Mouse (Mus musculus) testis, adult 2 months (tissue): Measurements from ENCODE around the gene Cmtm6. TPM values are rescaled to one million over a fixed set of nuclear protein-coding genes. Genes with fewer than 3 reads are reported as not detected.

Experiments used
- H3K27ac ChIP-seq: fragments of 200-500 bp; 2 replicates; pipeline ENCODE4 v1.5.1; 2012; ENCODE audit warnings: low read depth, low read length; ENCODE audit not compliant: control insufficient read depth, insufficient read depth
- H3K27me3 ChIP-seq: fragments of 200-500 bp; 2 replicates; pipeline ENCODE4 v1.6.1; 2012; ENCODE audit warnings: mild to moderate bottlenecking, low read length, moderate library complexity; ENCODE audit not compliant: control insufficient read depth, insufficient read depth
- H3K36me3 ChIP-seq: fragments of 200-500 bp; 2 replicates; pipeline ENCODE4 v1.6.1; 2012; ENCODE audit warnings: mild to moderate bottlenecking, low read length; ENCODE audit not compliant: control insufficient read depth, insufficient read depth
- H3K4me1 ChIP-seq: fragments of 200-500 bp; 2 replicates; pipeline ENCODE4 v1.6.1; 2012; ENCODE audit warnings: low read length; ENCODE audit not compliant: control insufficient read depth, insufficient read depth
- H3K4me3 ChIP-seq: fragments of 200-500 bp; 2 replicates; pipeline ENCODE4 v1.5.1; 2012; ENCODE audit warnings: low read depth, mild to moderate bottlenecking, low read length, moderate library complexity, mixed read lengths; ENCODE audit not compliant: control insufficient read depth
- CTCF ChIP-seq: fragments of 200-500 bp; IDR thresholded peaks from 2 replicates; pipeline ENCODE4 v1.5.1; 2012; ENCODE audit warnings: low read depth, mild to moderate bottlenecking, inconsistent platforms, low read length, moderate library complexity; ENCODE audit not compliant: control insufficient read depth, insufficient read depth, insufficient replicate concordance
- POLR2A ChIP-seq: fragments of 200-500 bp; IDR thresholded peaks from 2 replicates; pipeline ENCODE4 v1.6.1; 2012; ENCODE audit warnings: low read depth, mild to moderate bottlenecking, inconsistent platforms, low read length, moderate library complexity; ENCODE audit not compliant: control insufficient read depth
- polyA plus RNA-seq: library from polyadenylated mRNA; depleted of rRNA; stranded (reverse); fragments of >200 nt; gene quantifications from 2 replicates; pipeline ENCODE4 v1.2.3, GENCODE M21; 2012; rRNA removed

The Cmtm6 gene
- polyA plus RNA-seq, 1 experiment, result 25.9 TPM

DNA sequence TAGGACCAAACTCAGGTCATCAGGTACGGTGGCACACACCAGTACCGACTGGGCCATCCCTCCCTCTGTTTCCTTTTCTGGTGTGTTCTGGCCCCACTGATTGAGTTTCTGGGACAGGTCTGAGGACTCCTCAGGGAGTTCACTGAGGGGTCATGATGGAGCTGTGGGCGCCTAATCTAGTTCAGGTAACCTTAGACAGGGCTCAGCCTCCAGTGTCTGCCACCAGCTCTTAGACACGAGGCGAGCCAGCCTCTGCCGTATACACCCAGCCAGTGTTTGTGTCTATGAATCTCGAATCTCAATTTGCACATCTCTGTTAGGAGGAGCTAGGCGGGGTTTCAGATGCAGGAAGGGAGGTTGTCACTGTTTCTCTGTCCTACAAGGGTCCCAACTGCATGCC is 59.1 kb downstream of the Cmtm6 start:
- no peaks in the 10 kb centered on the region for H3K27me3 ChIP-seq
- no peak for TF ChIP-seq POLR2A
- TF ChIP-seq CTCF, result no peak
- H3K36me3 ChIP-seq, result no peaks in the 10 kb centered on the region

DNA sequence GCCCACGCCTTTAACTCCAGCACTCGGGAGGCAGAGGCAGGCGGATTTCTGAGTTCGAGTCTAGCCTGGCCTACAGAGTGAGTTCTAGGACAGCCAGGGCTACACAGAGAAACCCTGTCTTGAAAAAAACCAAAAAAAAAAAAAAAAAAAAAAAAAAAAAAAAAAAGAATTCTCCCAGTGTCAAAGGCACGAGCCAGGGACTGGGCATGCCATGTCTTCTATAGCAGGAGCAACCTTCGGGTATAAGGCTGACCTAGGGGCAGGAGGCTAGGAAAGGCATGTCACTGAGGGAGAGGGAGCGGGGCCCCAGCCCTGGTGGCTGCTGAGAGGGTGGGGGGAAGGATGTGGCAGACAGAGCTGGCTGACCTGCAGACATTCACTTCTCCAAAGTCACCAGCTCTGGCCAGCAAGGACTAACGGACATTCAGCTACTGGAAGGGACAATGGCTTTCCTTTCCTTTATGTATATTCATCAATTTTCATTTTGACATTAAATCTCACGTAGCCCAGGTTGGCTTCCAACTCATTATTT is 62.9 kb downstream of the Cmtm6 start:
- Histone ChIP-seq H3K4me1 (no peaks in the 10 kb centered on the region), H3K27me3 (no peaks in the 10 kb centered on the region), H3K4me3 (no peak overlapping the region), H3K27ac (no peak overlapping the region), H3K36me3 (no peaks in the 10 kb centered on the region)
- TF ChIP-seq CTCF (no peak), POLR2A (no peak)

More for the DNA sequence above, 59.1 kb downstream of the Cmtm6 start:
- Histone ChIP-seq H3K4me3 (no peak overlapping the region), H3K4me1 (0 out of 2 replicates have a peak, but pooled peaks cover 2% of the 10 kb centered on the region), H3K27ac (no peak overlapping the region)

DNA sequence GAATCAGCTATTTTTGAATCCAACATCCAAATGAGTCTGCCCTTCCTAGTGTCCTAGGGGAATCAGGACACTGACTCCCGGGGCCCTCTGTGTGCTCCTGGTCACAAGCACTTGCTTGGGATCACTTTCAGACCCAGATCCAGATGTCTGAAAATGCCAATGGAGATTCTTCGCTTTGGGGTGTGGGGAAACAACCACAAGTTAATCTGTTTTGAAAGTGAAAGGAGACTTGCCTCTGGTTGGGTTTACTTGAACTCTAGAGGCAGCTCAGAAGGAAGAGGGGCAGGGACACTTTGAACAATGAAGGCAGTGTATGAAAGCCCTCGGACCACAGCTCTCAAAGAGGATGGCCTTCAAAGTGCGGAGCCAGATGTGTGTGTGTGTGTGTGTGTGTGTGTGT is 63.6 kb downstream of the Cmtm6 start:
- Histone ChIP-seq H3K4me1 (no peaks in the 10 kb centered on the region), H3K4me3 (no peak overlapping the region), H3K36me3 (no peaks in the 10 kb centered on the region), H3K27me3 (no peaks in the 10 kb centered on the region), H3K27ac (no peak overlapping the region)
- no peak for TF ChIP-seq CTCF
- TF ChIP-seq POLR2A, result no peak

DNA sequence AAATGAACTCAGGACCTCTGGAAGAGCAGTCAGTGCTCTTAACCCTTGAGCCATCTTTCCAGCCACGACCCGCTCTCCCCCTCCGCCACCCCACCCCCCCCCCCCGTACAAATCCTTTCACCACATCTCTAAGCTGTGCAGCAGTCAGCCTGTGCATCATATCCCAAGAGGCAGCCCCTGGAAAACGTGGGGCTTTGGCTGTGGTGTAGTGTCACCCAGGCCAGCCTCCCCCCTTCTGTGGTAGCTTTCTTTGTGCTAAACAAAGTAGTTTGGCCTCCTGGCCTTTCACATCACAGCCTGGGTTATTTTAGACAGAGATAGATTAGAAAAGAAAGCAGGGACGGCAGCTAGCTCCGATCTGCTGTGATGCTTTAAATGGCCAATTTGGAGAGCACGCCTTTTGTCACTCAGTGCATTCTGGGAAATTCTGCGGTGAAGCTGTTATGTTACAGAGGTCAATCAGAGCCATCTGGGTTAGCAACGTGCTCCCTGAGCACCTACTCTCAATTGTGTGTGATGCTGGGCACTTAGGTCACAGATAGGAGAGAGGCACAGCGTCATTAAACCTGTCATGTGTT is 65.6 kb downstream of the Cmtm6 start:
- Histone ChIP-seq H3K27me3 (no peaks in the 10 kb centered on the region), H3K36me3 (no peaks in the 10 kb centered on the region), H3K4me1 (no peaks in the 10 kb centered on the region), H3K27ac (no peak overlapping the region), H3K4me3 (no peak overlapping the region)
- TF ChIP-seq POLR2A, result no peak
- no peak for TF ChIP-seq CTCF

DNA sequence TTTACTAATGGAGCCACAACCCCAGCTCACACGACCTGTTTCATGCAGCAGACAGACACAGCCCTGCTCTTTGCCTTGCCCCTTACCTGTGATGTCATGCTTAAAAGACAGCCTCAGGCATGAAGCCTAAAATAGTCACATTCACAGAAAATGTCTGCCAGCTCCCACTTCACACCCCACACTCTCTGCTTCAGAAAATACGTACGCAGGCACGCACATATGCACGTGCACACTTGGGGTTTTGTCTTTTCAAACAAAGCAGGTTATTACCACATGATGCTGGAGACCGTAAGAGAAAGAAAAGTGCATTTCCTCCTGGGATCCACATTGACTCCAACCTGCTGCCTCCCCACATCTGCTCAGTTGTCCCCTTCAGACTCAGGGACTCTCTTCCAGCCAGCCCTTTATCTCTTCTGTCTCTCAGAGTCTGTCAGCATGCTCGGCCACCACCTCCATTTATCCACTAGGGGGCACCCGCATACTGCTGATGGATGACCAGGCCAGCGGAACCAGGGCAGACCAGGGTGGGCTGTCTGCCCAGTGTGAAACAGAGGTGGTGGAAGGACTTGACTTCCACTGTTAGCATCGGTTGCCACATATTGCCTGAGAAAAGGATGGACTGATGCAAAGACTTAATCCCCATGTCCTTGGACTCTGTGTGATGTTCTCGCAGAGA is 66.6 kb downstream of the Cmtm6 start:
- Histone ChIP-seq H3K36me3 (no peaks in the 10 kb centered on the region), H3K4me1 (no peaks in the 10 kb centered on the region), H3K4me3 (no peak overlapping the region), H3K27ac (no peak overlapping the region), H3K27me3 (no peaks in the 10 kb centered on the region)
- TF ChIP-seq POLR2A (no peak), CTCF (peak; percentile 82)

DNA sequence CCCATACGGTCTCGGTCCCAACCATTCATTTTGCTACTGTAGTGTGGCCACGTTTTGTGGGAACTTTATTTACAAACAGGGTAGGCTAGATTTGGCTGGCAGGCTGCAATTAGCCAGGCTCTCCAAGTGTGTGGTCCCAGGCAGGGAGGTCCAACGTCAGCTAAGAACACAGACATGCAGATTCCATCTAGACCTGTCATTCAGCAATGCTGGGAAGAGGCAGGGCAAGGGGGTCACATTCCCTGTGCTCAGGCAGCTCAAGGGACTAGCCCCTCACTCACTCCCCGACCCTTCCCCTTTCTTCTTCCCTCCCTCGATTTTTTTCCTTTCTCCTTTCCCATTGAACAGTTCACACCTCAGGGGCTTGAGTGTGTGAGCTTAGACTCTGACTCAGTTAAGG is 67.9 kb downstream of the Cmtm6 start:
- Histone ChIP-seq H3K4me1 (no peaks in the 10 kb centered on the region), H3K27ac (no peak overlapping the region)

More for the DNA sequence above, 67.9 kb downstream of the Cmtm6 start:
- no peak for TF ChIP-seq CTCF
- no peak for TF ChIP-seq POLR2A
- Histone ChIP-seq H3K36me3 (no peaks in the 10 kb centered on the region), H3K27me3 (no peaks in the 10 kb centered on the region), H3K4me3 (no peak overlapping the region)

Other genes starting within 250 kb of the Cmtm6 start
- gene Ccr4, start 226.2 kb upstream of the Cmtm6 start, polyA plus RNA-seq, result 8.7 and 9.2 TPM in 2 replicates
- gene C130032M10Rik, start 215.4 kb upstream of the Cmtm6 start, polyA plus RNA-seq, result not detected in 2 replicates
- gene Trim71, start 166.7 kb upstream of the Cmtm6 start, polyA plus RNA-seq, result 0.78 and 0.82 TPM in 2 replicates
- gene Cnot10, start 90.9 kb upstream of the Cmtm6 start, polyA plus RNA-seq, result 37.6 and 40.1 TPM in 2 replicates
- 3.8 and 4.7 TPM in 2 replicates for gene Dync1li1, start 42.3 kb upstream of the Cmtm6 start, polyA plus RNA-seq
- gene Cmtm7, start 50.7 kb downstream of the Cmtm6 start, polyA plus RNA-seq, result 6.8 and 10.1 TPM in 2 replicates
- 1.7 and 2.1 TPM in 2 replicates for gene Cmtm8, start 113.0 kb downstream of the Cmtm6 start, polyA plus RNA-seq
- 3.1 and 3.2 TPM in 2 replicates for gene Gpd1l, start 202.9 kb downstream of the Cmtm6 start, polyA plus RNA-seq
- gene Osbpl10, start 247.5 kb downstream of the Cmtm6 start, polyA plus RNA-seq, result 136 and 161 TPM in 2 replicates